ENCODE assay signal across 8 mouse cellular contexts in the genomic region with DNA sequence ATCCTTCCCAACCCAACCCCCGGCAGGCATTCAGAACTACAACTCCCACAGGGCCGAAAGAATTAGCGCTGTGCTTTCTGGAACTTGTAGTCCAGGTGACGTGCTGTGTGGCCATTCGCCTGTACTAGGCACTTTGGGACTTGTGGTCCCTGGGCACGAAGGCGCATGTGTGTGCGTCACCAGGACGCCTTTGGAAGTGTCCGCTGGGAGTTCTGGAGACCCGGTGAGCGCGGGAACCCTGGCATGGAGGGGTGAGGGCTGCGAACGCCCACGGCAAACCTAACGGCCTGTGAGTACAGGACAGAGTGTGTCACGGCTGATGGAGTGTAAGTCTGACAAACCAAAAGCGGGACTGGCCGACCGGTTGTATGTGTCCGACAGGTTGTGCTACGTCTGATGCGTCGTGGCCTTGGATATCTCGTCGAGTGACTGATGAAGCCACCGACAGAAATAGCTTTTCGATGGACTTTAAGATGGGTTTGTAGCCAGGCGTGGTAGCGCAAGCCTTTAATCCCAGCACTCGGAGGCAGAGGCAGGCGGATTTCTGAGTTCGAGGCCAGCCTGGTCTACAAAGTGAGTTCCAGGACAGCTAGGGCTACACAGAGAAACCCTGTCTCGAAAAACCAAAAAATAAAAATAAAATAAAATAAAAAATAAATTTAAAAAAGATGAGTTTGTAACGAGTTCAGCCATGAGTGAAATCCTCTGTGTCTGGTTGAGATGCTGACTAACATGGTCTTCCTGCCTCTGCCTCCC. TPM values are rescaled to one million over a fixed set of nuclear protein-coding genes. Genes with fewer than 3 reads are reported as not detected.
DNase-seq lines count a peak whose midpoint lies in the region; ATAC-seq and TF ChIP-seq lines count a peak whose summit lies in the region.

TSS of gene Zscan22 (plus strand) at position 161 of the 756 bp plus-strand sequence.

- TF ChIP-seq EP300 in ES-Bruce4 (IDR thresholded peaks at IDR 0.05; ENCODE audit: insufficient read depth, low read depth, low read length) = no peak
- no peak for TF ChIP-seq EP300 in liver, postnatal 0 days (IDR thresholded peaks at IDR 0.05; ENCODE audit: low read depth)

- ATAC-seq in cerebellum, adult (ENCODE audit: insufficient number of reproducible peaks, low FRiP score, low TSS enrichment) = peak; percentile 100
- peak; percentile 99 for ATAC-seq in forebrain, embryonic 13.5 days
- peak; percentile 100 for ATAC-seq in liver, postnatal 0 days
- peak; percentile 99 for ATAC-seq in neural tube, embryonic 14.5 days (ENCODE audit: low read depth)

- H3K4me2 ChIP-seq in forebrain, embryonic 13.5 days = peak within 1 kb of the TSS; percentile 59
- peak within 1 kb of the TSS; percentile 69 for H3K4me2 ChIP-seq in liver, postnatal 0 days (ENCODE audit: low read depth, low read length)
- peak within 1 kb of the TSS; percentile 44 for H3K4me2 ChIP-seq in neural tube, embryonic 14.5 days (ENCODE audit: low read depth, low read length)

- TF ChIP-seq POLR2A in ES-Bruce4 (IDR thresholded peaks at IDR 0.05; ENCODE audit: insufficient read depth, low read length) = peak; percentile 10

- intact Hi-C loops in heart, postnatal 10 days (cut with DNase I) = loop anchor here (2.0 to 10.0 kb wide), 2 partner anchors 15 to 423 kb away; partner anchors contain the start of gene Zfp606

- TF ChIP-seq CTCF in ES-Bruce4 (IDR thresholded peaks at IDR 0.05; ENCODE audit: low read depth, low read length) = no peak
- TF ChIP-seq CTCF in liver, postnatal 0 days (IDR thresholded peaks at IDR 0.05; ENCODE audit: low read depth) = no peak

- H3K4me1 ChIP-seq in ES-Bruce4 (ENCODE audit: control insufficient read depth, insufficient read depth, low read length) = no peaks in the 10 kb centered on the region
- peaks cover 8% of the 10 kb centered on the region for H3K4me1 ChIP-seq in forebrain, embryonic 13.5 days
- peaks cover 7% of the 10 kb centered on the region; the same call in 1 of the 2 replicates for H3K4me1 ChIP-seq in liver, postnatal 0 days (ENCODE audit: insufficient read depth)
- H3K4me1 ChIP-seq in neural tube, embryonic 14.5 days (ENCODE audit: control insufficient read depth, insufficient read depth, low read length) = peaks cover 7% of the 10 kb centered on the region; the same call in 1 of the 2 replicates

- H3K4me3 ChIP-seq in ES-Bruce4 (ENCODE audit: low read depth, low read length) = peak within 1 kb of the TSS; percentile 89
- peak within 1 kb of the TSS; percentile 66 for H3K4me3 ChIP-seq in forebrain, embryonic 13.5 days
- H3K4me3 ChIP-seq in liver, postnatal 0 days (ENCODE audit: low read depth, low read length) = peak within 1 kb of the TSS; percentile 58
- peak within 1 kb of the TSS; percentile 60 for H3K4me3 ChIP-seq in neural tube, embryonic 14.5 days (ENCODE audit: low read depth, low read length)

- no peak within 1 kb of the TSS for H3K27ac ChIP-seq in ES-Bruce4 (ENCODE audit: insufficient read depth, low read length)
- no peak within 1 kb of the TSS for H3K27ac ChIP-seq in forebrain, embryonic 13.5 days
- peak within 1 kb of the TSS; percentile 19; the same call in 1 of the 2 replicates for H3K27ac ChIP-seq in liver, postnatal 0 days (ENCODE audit: low read depth)
- no peak within 1 kb of the TSS for H3K27ac ChIP-seq in neural tube, embryonic 14.5 days (ENCODE audit: low read depth, low read length)

- 6% methylated on average over 36 of the region's 36 CpGs for WGBS in forebrain, embryonic 13.5 days
- 3% methylated on average over 36 of the region's 36 CpGs for WGBS in large intestine, adult 2 months
- 5% methylated on average over 36 of the region's 36 CpGs for WGBS in liver, postnatal 0 days (ENCODE audit: insufficient replicate concordance)
- WGBS in neural tube, embryonic 14.5 days = 6% methylated on average over 36 of the region's 36 CpGs

- DNase-seq in heart, postnatal 10 days = peak; percentile 96
- peak; percentile 95 for DNase-seq in large intestine, adult 2 months (ENCODE audit: low read depth, low spot score)
- DNase-seq in liver, postnatal 0 days = peak; percentile 88
- DNase-seq in testis, postnatal 10 days (ENCODE audit: low spot score) = peak; percentile 88

- no peaks in the 10 kb centered on the region for H3K9me3 ChIP-seq in ES-Bruce4 (replicated peaks; ENCODE audit: control insufficient read depth, insufficient read depth, low read length, poor library complexity, severe bottlenecking)
- H3K9me3 ChIP-seq in forebrain, embryonic 13.5 days (replicated peaks) = no peaks in the 10 kb centered on the region
- H3K9me3 ChIP-seq in liver, postnatal 0 days (ENCODE audit: low read length) = no peaks in the 10 kb centered on the region
- no peaks in the 10 kb centered on the region for H3K9me3 ChIP-seq in neural tube, embryonic 14.5 days (ENCODE audit: control insufficient read depth, low read length)

- H3K9ac ChIP-seq in ES-Bruce4 (ENCODE audit: low read depth, poor library complexity, severe bottlenecking) = peak within 1 kb of the TSS; percentile 22
- H3K9ac ChIP-seq in forebrain, embryonic 13.5 days = peak within 1 kb of the TSS; percentile 70
- peak within 1 kb of the TSS; percentile 60 for H3K9ac ChIP-seq in liver, postnatal 0 days (replicated peaks)
- peak within 1 kb of the TSS; percentile 64 for H3K9ac ChIP-seq in neural tube, embryonic 14.5 days (replicated peaks; ENCODE audit: low read depth, low read length)

- H3K27me3 ChIP-seq in ES-Bruce4 (ENCODE audit: control insufficient read depth, insufficient read depth, low read length, poor library complexity, severe bottlenecking) = no peaks in the 10 kb centered on the region
- H3K27me3 ChIP-seq in forebrain, embryonic 13.5 days = no peaks in the 10 kb centered on the region
- H3K27me3 ChIP-seq in liver, postnatal 0 days (ENCODE audit: insufficient read depth, low read length) = no peaks in the 10 kb centered on the region
- no peaks in the 10 kb centered on the region for H3K27me3 ChIP-seq in neural tube, embryonic 14.5 days (ENCODE audit: control insufficient read depth, insufficient read depth, low read length)

- no peaks in the 10 kb centered on the region for H3K36me3 ChIP-seq in ES-Bruce4 (ENCODE audit: control insufficient read depth, insufficient read depth, low read length, poor library complexity, severe bottlenecking)
- peaks cover 3% of the 10 kb centered on the region; the same call in 1 of the 2 replicates for H3K36me3 ChIP-seq in forebrain, embryonic 13.5 days (ENCODE audit: poor library complexity, severe bottlenecking)
- no peaks in the 10 kb centered on the region for H3K36me3 ChIP-seq in liver, postnatal 0 days (replicated peaks; ENCODE audit: insufficient read depth, low read length)
- H3K36me3 ChIP-seq in neural tube, embryonic 14.5 days (ENCODE audit: control insufficient read depth, insufficient read depth, low read length) = no peaks in the 10 kb centered on the region

RNA-seq across cellular contexts. Expression of gene Zscan22, which starts in this region (rescaled TPM):
- 10.0 and 10.7 TPM in 2 replicates for polyA plus RNA-seq in ES-Bruce4 (2011; ENCODE audit: insufficient read depth, insufficient read length, low read depth, missing spikeins)
- polyA plus RNA-seq in forebrain, embryonic 13.5 days (2015; fragmentation: Nextera tagmentation; extraction: Ambion mirVana) = 11.8 and 13.6 TPM in 2 replicates
- 1 to 10 TPM; 5.5 to 6.8 TPM for total RNA-seq in heart, postnatal 10 days (2021)
- polyA plus RNA-seq in large intestine, adult 2 months (2012; rRNA removed) = 6.8 and 7.5 TPM in 2 replicates
- 2.3 and 2.5 TPM in 2 replicates for polyA plus RNA-seq in liver, postnatal 0 days (2015; fragmentation: Nextera tagmentation; extraction: Ambion mirVana)
- polyA plus RNA-seq in neural tube, embryonic 14.5 days (2014; fragmentation: Nextera tagmentation; extraction: Ambion mirVana) = 13.2 and 13.6 TPM in 2 replicates
